In genomic region chr3:121700364-121700952, GRCm38 (mm10) we compare ENCODE assay signal across 10 mouse cellular contexts. TPM values are rescaled to one million over a fixed set of nuclear protein-coding genes. Genes with fewer than 3 reads are reported as not detected.
DNase-seq lines count a peak whose midpoint lies in the region; ATAC-seq lines count a peak whose summit lies in the region.
"Had no signal": no experiment of that assay in that cellular context is flagged by ENCODE, and none has a peak within 500 bp of the region (broad histone marks: within the 10 kb centered on the region; RNA-seq: fewer than 3 reads in every experiment).

No protein-coding gene starts in this region.

- no peaks in the 10 kb centered on the region for H3K9me3 ChIP-seq in heart, embryonic 15.5 days (replicated peaks)
- no peaks in the 10 kb centered on the region for H3K9me3 ChIP-seq in forebrain, embryonic 16.5 days (ENCODE audit: control insufficient read depth, low read length)

- H3K27me3 ChIP-seq in heart, embryonic 15.5 days = no peaks in the 10 kb centered on the region
- H3K27me3 ChIP-seq in forebrain, embryonic 16.5 days (replicated peaks; ENCODE audit: control insufficient read depth, insufficient read depth, low read length) = no peaks in the 10 kb centered on the region

- H3K36me3 ChIP-seq in heart, embryonic 15.5 days = no peaks in the 10 kb centered on the region
- no peaks in the 10 kb centered on the region for H3K36me3 ChIP-seq in forebrain, embryonic 16.5 days (ENCODE audit: control insufficient read depth, insufficient read depth)

- no peak overlapping the region for H3K4me3 ChIP-seq in heart, embryonic 15.5 days
- H3K4me3 ChIP-seq in forebrain, embryonic 16.5 days (replicated peaks; ENCODE audit: low read length) = peak overlapping the region; percentile 13

- peaks cover 5% of the 10 kb centered on the region for H3K4me1 ChIP-seq in heart, embryonic 15.5 days (replicated peaks)
- H3K4me1 ChIP-seq in forebrain, embryonic 16.5 days (replicated peaks; ENCODE audit: control insufficient read depth, insufficient read depth, low read length) = peaks cover 23% of the 10 kb centered on the region

- no peak overlapping the region for H3K9ac ChIP-seq in heart, embryonic 15.5 days
- H3K9ac ChIP-seq in forebrain, embryonic 16.5 days (replicated peaks; ENCODE audit: low read depth, low read length) = peak overlapping the region; percentile 2

- peak overlapping the region; percentile 31; the same call in 1 of the 2 replicates for H3K4me2 ChIP-seq in heart, embryonic 15.5 days
- H3K4me2 ChIP-seq in forebrain, embryonic 16.5 days (ENCODE audit: low read length) = peak overlapping the region; percentile 39

- H3K27ac ChIP-seq in heart, embryonic 15.5 days = no peak overlapping the region
- H3K27ac ChIP-seq in forebrain, embryonic 16.5 days (ENCODE audit: low read length) = peak overlapping the region; percentile 94

- DNase-seq in heart, postnatal 36 days = no peak
- peak; percentile 37 to 43 for DNase-seq in left cerebral cortex, postnatal 36 days (ENCODE audit: low spot score in 2 of 2)
- DNase-seq in right cerebral cortex, adult 2 months (ENCODE audit: low spot score in 2 of 2) = peak; percentile 28 to 60
- no peak for DNase-seq in c-Kit-positive CD71-positive TER-119-positive erythroid progenitor cells, embryonic 14.5 days (ENCODE audit: low spot score)
- no peak for DNase-seq in cerebellum, adult 9-10 months
- DNase-seq in thymus, postnatal 4 days = no peak

- ATAC-seq in heart, embryonic 15.5 days (replicated peaks; ENCODE audit: insufficient number of reproducible peaks, insufficient read depth, low FRiP score, low read depth) = no peak
- ATAC-seq in forebrain, embryonic 16.5 days = peak; percentile 95

- intact Hi-C loops in heart, postnatal 36 days (cut with DNase I) = no loop called here
- intact Hi-C loops in left cerebral cortex, postnatal 36 days (cut with DNase I) = no loop called here

- 26% methylated on average over 8 of the region's 8 CpGs for WGBS in heart, embryonic 15.5 days
- 2% methylated on average over 8 of the region's 8 CpGs for WGBS in forebrain, embryonic 16.5 days

RNA-seq across cellular contexts. Expression of gene F3, which starts 22.9 kb away (rescaled TPM):
- 7.7 and 10.7 TPM in 2 replicates for polyA plus RNA-seq in heart, embryonic 15.5 days (2015; fragmentation: Nextera tagmentation; extraction: Ambion mirVana)
- 10 to 100 TPM; 23.7 to 30.5 TPM for total RNA-seq in heart, postnatal 36 days (2021)
- polyA plus RNA-seq in forebrain, embryonic 16.5 days (2015; fragmentation: Nextera tagmentation; extraction: Ambion mirVana) = 9.1 and 9.5 TPM in 2 replicates
- total RNA-seq in left cerebral cortex, postnatal 36 days (2021) = 10 to 100 TPM; 46.1 to 50.9 TPM

RNA-seq across cellular contexts. Expression of gene 4930432M17Rik, which starts 29.9 kb away (rescaled TPM):
- not detected in 2 replicates for polyA plus RNA-seq in heart, embryonic 15.5 days (2015; fragmentation: Nextera tagmentation; extraction: Ambion mirVana)
- not detected for total RNA-seq in heart, postnatal 36 days (2021)
- not detected in 2 replicates for polyA plus RNA-seq in forebrain, embryonic 16.5 days (2015; fragmentation: Nextera tagmentation; extraction: Ambion mirVana)
- not detected for total RNA-seq in left cerebral cortex, postnatal 36 days (2021)
- polyA plus RNA-seq: liver, embryonic 16.5 days; testis, adult 2 months had no signal

Comparison
In these comparisons a context has a peak if more than half of its experiments do, and no peak if none do; other contexts are left out.
1. DNase-seq: peak in left cerebral cortex, postnatal 36 days (2 of 2) and right cerebral cortex, adult 2 months (2 of 2); none in heart, postnatal 36 days (0 of 2), c-Kit-positive CD71-positive TER-119-positive erythroid progenitor cells, embryonic 14.5 days (single experiment), cerebellum, adult 9-10 months (single experiment) and thymus, postnatal 4 days (single experiment).